Mouse (Mus musculus): ENCODE measurements at regions not wholly inside any gene's neighbourhood (a gene's known extent, or its start where the extent isn't known, plus 50 kb on each side); places are given as distances from the start of the nearest gene placed in this dataset.

DNA sequence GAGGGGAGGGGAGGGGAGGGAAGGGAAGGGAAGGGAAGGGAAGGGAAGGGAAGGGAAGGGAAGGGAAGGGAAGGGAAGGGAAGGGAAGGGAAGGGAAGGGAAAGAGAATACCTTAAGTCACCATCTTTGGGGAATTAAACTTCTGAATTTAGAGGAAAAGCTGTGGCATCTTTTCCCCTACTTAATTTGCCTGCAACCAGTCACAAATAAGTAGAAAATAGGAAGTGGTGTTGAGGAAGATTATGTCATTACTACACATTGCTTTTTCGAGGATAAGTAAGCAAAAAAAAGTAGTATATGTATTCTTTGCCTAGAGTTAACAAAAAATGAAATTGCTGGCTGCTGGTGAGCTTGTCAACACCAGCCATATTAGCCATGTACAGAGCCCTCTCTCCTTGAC lies 51.4 kb upstream of the Nr4a2 start:
- Histone ChIP-seq H3K36me3 (ENCODE audit: control insufficient read depth, insufficient read depth, low read length) (no peaks in the 10 kb centered on the region), H3K27ac (no peak overlapping the region), H3K9ac (ENCODE audit: low read depth, low read length) (no peak overlapping the region), H3K79me2 (replicated peaks; ENCODE audit: control insufficient read depth, insufficient read depth, low read length) (no peaks in the 10 kb centered on the region), H3K4me3 (no peak overlapping the region), H3K27me3 (ENCODE audit: control insufficient read depth, insufficient read depth, low read length) (no peaks in the 10 kb centered on the region), H3K4me1 (ENCODE audit: control insufficient read depth, insufficient read depth, low read length) (no peaks in the 10 kb centered on the region)
- 40% methylated on average over 1 of the region's 1 CpGs for WGBS
- DNase-seq = no peak
- intact Hi-C loops (cut with DNase I) = no loop called here
- TF ChIP-seq POLR2A (IDR thresholded peaks at IDR 0.05; ENCODE audit: insufficient read depth, low read depth, low read length) = no peak
- no peak for TF ChIP-seq EP300 (IDR thresholded peaks at IDR 0.05; ENCODE audit: insufficient read depth, low read depth, low read length)
- no peak for TF ChIP-seq CTCF (IDR thresholded peaks at IDR 0.05)

All from heart, adult 2 months (tissue).